Mouse (Mus musculus): ENCODE measurements around the gene Hcrtr2. TPM values are rescaled to one million over a fixed set of nuclear protein-coding genes. Genes with fewer than 3 reads are reported as not detected.

Gene Hcrtr2
- polyA plus RNA-seq, 1 experiment from 2014 or later: 10.8 TPM

DNA sequence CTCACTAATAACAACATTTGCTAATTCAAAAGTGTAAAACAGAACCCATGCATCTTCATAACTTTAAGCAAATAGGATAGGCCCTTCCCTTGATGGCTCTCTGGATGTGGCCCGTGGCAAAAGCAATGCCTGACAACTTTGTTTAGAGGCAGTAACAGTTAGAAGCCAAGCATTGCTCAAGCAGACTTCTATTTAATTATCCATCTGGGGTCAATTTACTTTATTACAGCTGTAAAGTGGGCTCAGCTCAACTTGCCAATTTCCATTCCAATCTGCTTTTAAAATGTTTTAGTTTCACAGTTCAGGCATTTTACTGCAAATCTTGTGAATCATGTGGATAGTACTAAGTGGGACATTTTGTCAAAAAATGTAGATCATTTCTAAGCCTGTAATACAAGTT is 81.3 kb downstream of the Hcrtr2 start:
- H3K27ac ChIP-seq (ENCODE audit: low read depth, low read length): no peak overlapping the region
- H3K4me2 ChIP-seq (ENCODE audit: low read depth, low read length): no peak overlapping the region
- H3K9me3 ChIP-seq (ENCODE audit: control insufficient read depth, low read length): no peaks in the 10 kb centered on the region
- 8% methylated on average over 1 of the region's 1 CpGs for WGBS
- H3K4me1 ChIP-seq (ENCODE audit: control insufficient read depth, insufficient read depth, low read length): no peaks in the 10 kb centered on the region
- H3K27me3 ChIP-seq (ENCODE audit: control insufficient read depth, insufficient read depth, low read length): no peaks in the 10 kb centered on the region
- no peak for ATAC-seq (ENCODE audit: low read depth)
- H3K9ac ChIP-seq (replicated peaks; ENCODE audit: low read depth, low read length): no peak overlapping the region
- no peaks in the 10 kb centered on the region for H3K36me3 ChIP-seq (ENCODE audit: control insufficient read depth, insufficient read depth, low read length)
- H3K4me3 ChIP-seq (ENCODE audit: low read depth, low read length): no peak overlapping the region

DNA sequence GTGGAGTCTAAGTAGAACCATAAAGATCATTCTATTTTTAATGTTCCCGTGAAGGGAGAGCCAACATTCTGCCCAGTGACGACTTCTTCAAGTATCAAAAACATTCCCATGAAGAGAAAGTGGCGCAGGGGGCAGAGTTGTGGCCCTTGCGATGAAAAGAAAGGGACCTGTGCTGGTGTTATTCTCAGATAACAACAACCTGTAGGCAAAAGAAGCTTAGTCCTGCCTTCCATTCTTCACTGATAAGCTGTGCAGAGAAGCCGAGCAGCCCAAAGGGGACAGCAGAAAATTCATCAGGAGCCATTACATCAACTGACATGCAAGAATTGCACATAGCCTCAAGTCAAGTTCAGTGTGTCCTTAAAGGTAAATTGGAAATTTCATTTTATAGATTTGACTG is 85.7 kb downstream of the Hcrtr2 start:
- no peak for ATAC-seq (ENCODE audit: low read depth)
- no peak overlapping the region for H3K4me3 ChIP-seq (ENCODE audit: low read depth, low read length)
- H3K9ac ChIP-seq (replicated peaks; ENCODE audit: low read depth, low read length): no peak overlapping the region
- H3K4me2 ChIP-seq (ENCODE audit: low read depth, low read length): no peak overlapping the region
- H3K27ac ChIP-seq (ENCODE audit: low read depth, low read length): no peak overlapping the region
- 86% methylated on average over 5 of the region's 5 CpGs for whole genome bisulfite sequencing
- H3K9me3 ChIP-seq (ENCODE audit: control insufficient read depth, low read length): no peaks in the 10 kb centered on the region
- no peaks in the 10 kb centered on the region for H3K36me3 ChIP-seq (ENCODE audit: control insufficient read depth, insufficient read depth, low read length)
- H3K4me1 ChIP-seq (ENCODE audit: control insufficient read depth, insufficient read depth, low read length): no peaks in the 10 kb centered on the region
- no peaks in the 10 kb centered on the region for H3K27me3 ChIP-seq (ENCODE audit: control insufficient read depth, insufficient read depth, low read length)

DNA sequence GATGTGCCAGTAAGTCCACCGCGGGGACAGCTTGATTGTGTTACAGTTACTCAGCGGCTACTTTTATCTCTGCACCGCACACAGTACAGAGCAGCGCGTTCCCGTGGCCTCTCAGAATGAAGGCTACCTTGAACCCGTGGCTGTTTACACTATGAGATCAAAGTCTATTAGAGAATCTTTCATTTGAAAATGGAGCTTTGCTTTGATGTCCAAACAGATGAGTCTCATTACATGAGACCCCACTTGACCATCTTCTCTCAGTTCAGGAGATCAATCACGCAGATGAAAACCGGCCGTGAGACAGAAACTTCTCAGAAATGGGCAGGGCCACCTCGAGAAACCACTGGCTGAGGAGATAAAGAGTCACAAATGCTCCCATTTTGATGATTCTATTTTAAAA is 86.4 kb downstream of the Hcrtr2 start:
- H3K27me3 ChIP-seq (ENCODE audit: control insufficient read depth, insufficient read depth, low read length): no peaks in the 10 kb centered on the region
- no peak overlapping the region for H3K4me2 ChIP-seq (ENCODE audit: low read depth, low read length)
- no peak overlapping the region for H3K4me3 ChIP-seq (ENCODE audit: low read depth, low read length)
- H3K36me3 ChIP-seq (ENCODE audit: control insufficient read depth, insufficient read depth, low read length): no peaks in the 10 kb centered on the region
- H3K9me3 ChIP-seq (ENCODE audit: control insufficient read depth, low read length): no peaks in the 10 kb centered on the region
- no peak overlapping the region for H3K9ac ChIP-seq (replicated peaks; ENCODE audit: low read depth, low read length)
- ATAC-seq (ENCODE audit: low read depth): no peak
- no peak overlapping the region for H3K27ac ChIP-seq (ENCODE audit: low read depth, low read length)
- 60% methylated on average over 12 of the region's 12 CpGs for WGBS
- H3K4me1 ChIP-seq (ENCODE audit: control insufficient read depth, insufficient read depth, low read length): no peaks in the 10 kb centered on the region

DNA sequence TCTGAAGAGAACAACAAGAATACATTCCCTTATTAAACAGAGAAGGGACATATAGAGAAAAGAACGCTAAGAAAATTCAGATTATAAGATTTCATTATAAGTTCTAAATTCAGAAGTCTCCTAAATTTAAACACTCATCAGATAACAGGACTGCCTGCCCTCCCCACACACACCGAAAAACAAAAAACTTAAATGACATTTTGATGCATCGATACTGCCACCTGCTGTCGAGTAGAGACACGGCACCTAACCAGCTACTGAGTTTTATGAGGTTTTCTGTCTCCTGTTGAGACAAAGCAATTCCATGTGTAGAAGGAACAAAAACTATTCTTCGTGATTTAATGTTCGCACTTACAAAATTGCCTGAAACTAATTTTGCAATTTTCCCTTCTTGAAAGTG is 87.0 kb downstream of the Hcrtr2 start:
- Histone ChIP-seq H3K4me3 (ENCODE audit: low read depth, low read length) (peak overlapping the region; percentile 27; the same call in 1 of the 2 replicates), H3K4me2 (ENCODE audit: low read depth, low read length) (peak overlapping the region; percentile 74), H3K4me1 (ENCODE audit: control insufficient read depth, insufficient read depth, low read length) (no peaks in the 10 kb centered on the region), H3K36me3 (ENCODE audit: control insufficient read depth, insufficient read depth, low read length) (no peaks in the 10 kb centered on the region), H3K9me3 (ENCODE audit: control insufficient read depth, low read length) (no peaks in the 10 kb centered on the region), H3K27me3 (ENCODE audit: control insufficient read depth, insufficient read depth, low read length) (no peaks in the 10 kb centered on the region), H3K27ac (ENCODE audit: low read depth, low read length) (no peak overlapping the region), H3K9ac (replicated peaks; ENCODE audit: low read depth, low read length) (no peak overlapping the region)
- ATAC-seq (ENCODE audit: low read depth): peak; percentile 84
- WGBS: 3% methylated on average over 7 of the region's 7 CpGs

DNA sequence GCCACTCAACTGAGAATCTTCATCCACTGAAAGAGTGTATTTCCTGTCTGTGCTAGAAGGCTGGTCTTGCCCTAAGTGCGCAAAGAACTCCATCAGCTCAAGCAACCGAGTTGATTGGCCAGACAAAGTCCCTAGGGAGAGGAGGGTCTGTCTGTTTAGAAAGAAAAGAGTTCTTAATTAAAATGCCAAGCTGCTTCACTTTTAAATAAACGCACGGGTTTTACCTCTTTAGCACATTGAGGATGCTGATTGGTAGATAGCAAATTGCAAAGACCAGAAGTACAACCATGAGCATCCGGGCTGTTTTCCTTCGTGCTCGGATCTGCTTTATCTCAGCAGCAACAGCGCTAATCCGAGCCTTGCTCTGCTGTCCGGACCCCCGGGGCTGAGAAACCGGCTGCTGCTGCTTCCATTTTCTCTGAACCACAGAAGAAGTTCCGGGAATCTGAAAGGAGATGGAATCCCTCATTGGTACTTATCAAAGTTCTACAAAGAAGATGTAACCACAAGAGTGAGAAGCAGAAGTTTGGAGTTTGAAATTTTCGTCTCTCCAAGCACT is 87.6 kb downstream of the Hcrtr2 start:
- H3K27ac ChIP-seq (ENCODE audit: low read depth, low read length): no peak overlapping the region; the same call in 1 of the 2 replicates
- 4% methylated on average over 14 of the region's 14 CpGs for WGBS
- ATAC-seq (ENCODE audit: low read depth): peak; percentile 86

DNA sequence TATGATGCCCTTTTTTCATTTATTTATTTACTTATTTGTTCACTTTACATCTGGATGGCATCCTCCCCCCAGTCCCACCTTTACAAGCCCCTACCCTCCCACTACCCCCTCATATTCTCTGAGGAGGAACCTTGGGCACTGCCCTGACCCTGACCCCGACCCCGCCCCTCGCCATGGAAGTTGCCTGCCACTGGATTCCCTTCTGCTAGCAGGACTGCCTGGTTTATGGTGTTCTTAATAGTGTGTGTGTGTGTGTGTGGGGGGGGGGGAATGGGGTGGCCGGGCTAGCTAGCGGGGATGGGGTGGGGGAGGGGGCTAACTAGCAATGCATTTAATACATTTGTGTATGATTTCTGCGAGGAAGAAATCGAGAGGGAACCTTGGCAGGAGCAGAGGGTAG is 88.8 kb downstream of the Hcrtr2 start:
- H3K9me3 ChIP-seq (ENCODE audit: control insufficient read depth, low read length): no peaks in the 10 kb centered on the region
- no peak overlapping the region for H3K27ac ChIP-seq (ENCODE audit: low read depth, low read length)
- H3K4me3 ChIP-seq (ENCODE audit: low read depth, low read length): no peak overlapping the region
- H3K4me2 ChIP-seq (ENCODE audit: low read depth, low read length): no peak overlapping the region
- no peaks in the 10 kb centered on the region for H3K36me3 ChIP-seq (ENCODE audit: control insufficient read depth, insufficient read depth, low read length)
- 37% methylated on average over 7 of the region's 7 CpGs for WGBS
- no peaks in the 10 kb centered on the region for H3K4me1 ChIP-seq (ENCODE audit: control insufficient read depth, insufficient read depth, low read length)
- ATAC-seq (ENCODE audit: low read depth): no peak
- no peaks in the 10 kb centered on the region for H3K27me3 ChIP-seq (ENCODE audit: control insufficient read depth, insufficient read depth, low read length)
- no peak overlapping the region for H3K9ac ChIP-seq (replicated peaks; ENCODE audit: low read depth, low read length)

More for the DNA sequence above, 87.6 kb downstream of the Hcrtr2 start:
- no peak overlapping the region; the same call in 1 of the 2 replicates for H3K9ac ChIP-seq (replicated peaks; ENCODE audit: low read depth, low read length)
- H3K4me2 ChIP-seq (ENCODE audit: low read depth, low read length): peak overlapping the region; percentile 74
- no peaks in the 10 kb centered on the region for H3K27me3 ChIP-seq (ENCODE audit: control insufficient read depth, insufficient read depth, low read length)
- no peaks in the 10 kb centered on the region for H3K9me3 ChIP-seq (ENCODE audit: control insufficient read depth, low read length)
- peak overlapping the region; percentile 27 for H3K4me3 ChIP-seq (ENCODE audit: low read depth, low read length)
- no peaks in the 10 kb centered on the region for H3K4me1 ChIP-seq (ENCODE audit: control insufficient read depth, insufficient read depth, low read length)
- no peaks in the 10 kb centered on the region for H3K36me3 ChIP-seq (ENCODE audit: control insufficient read depth, insufficient read depth, low read length)

DNA sequence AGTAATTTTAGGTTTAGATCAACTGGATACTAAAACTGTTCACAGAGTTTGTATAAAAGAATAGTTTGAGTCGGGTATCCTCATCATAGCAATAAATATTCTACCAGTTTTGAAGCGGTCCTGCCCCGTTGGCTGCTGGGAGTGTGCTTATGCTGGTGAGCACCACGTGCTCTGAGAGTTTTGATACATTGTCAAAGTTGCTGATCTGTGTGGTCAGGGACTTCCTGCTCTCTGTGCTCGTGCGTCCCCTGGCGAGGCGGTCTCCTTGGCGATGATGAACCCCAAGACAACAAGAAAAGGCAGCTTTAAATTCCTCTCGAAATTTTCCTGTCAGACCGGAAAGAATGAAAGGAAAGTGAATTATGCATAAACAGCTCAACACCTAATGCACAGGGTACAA is 93.3 kb downstream of the Hcrtr2 start:
- H3K4me3 ChIP-seq (ENCODE audit: low read depth, low read length): no peak overlapping the region
- no peak overlapping the region for H3K27ac ChIP-seq (ENCODE audit: low read depth, low read length)
- no peaks in the 10 kb centered on the region for H3K9me3 ChIP-seq (ENCODE audit: control insufficient read depth, low read length)
- no peak for ATAC-seq (ENCODE audit: low read depth)
- WGBS: 55% methylated on average over 11 of the region's 11 CpGs
- no peak overlapping the region for H3K4me2 ChIP-seq (ENCODE audit: low read depth, low read length)
- no peaks in the 10 kb centered on the region for H3K36me3 ChIP-seq (ENCODE audit: control insufficient read depth, insufficient read depth, low read length)
- no peaks in the 10 kb centered on the region for H3K27me3 ChIP-seq (ENCODE audit: control insufficient read depth, insufficient read depth, low read length)
- no peaks in the 10 kb centered on the region for H3K4me1 ChIP-seq (ENCODE audit: control insufficient read depth, insufficient read depth, low read length)
- H3K9ac ChIP-seq (replicated peaks; ENCODE audit: low read depth, low read length): no peak overlapping the region

DNA sequence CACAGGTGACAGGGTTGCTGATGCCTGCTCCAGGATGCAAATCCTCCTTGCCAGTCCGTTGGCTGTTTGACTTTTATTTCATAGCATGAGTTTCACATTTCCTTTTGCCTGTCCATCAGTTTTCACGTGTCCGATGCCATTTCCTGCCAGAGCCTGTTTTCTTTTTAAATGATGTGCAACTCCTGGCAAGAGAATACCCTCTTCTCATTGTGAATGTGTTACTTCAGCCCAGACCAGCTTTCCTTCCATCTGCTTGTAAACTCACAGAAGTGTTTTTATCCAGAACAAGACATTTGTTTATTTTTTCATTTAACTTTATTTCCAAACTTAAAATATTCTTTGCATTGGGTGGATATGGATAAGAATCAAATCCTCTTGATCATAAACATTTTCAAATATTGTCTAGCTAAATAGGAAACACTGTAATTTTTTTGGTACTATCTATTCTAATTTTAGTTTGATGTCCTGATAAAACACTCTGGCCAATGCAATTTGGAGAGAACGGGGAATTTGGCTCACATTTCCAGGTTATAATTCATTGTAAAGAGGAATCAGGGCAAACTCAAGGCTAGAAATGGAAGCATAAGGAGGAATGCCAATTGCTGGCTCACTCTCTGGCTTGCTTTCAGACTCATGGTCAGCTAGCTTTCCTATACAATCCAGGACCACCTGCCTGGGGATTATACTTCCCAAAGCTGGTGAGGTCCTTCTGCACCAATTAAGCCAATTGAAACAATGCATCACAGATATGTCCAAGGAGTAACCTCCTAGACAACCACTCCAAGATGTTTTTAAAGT is 106.3 kb downstream of the Hcrtr2 start:
- 77% methylated on average over 4 of the region's 4 CpGs for WGBS
- Histone ChIP-seq H3K4me3 (ENCODE audit: low read depth, low read length) (no peak overlapping the region), H3K9me3 (ENCODE audit: control insufficient read depth, low read length) (no peaks in the 10 kb centered on the region), H3K27me3 (ENCODE audit: control insufficient read depth, insufficient read depth, low read length) (no peaks in the 10 kb centered on the region), H3K9ac (replicated peaks; ENCODE audit: low read depth, low read length) (no peak overlapping the region), H3K4me1 (ENCODE audit: control insufficient read depth, insufficient read depth, low read length) (no peaks in the 10 kb centered on the region), H3K36me3 (ENCODE audit: control insufficient read depth, insufficient read depth, low read length) (no peaks in the 10 kb centered on the region), H3K4me2 (ENCODE audit: low read depth, low read length) (no peak overlapping the region), H3K27ac (ENCODE audit: low read depth, low read length) (no peak overlapping the region)
- no peak for ATAC-seq (ENCODE audit: low read depth)

DNA sequence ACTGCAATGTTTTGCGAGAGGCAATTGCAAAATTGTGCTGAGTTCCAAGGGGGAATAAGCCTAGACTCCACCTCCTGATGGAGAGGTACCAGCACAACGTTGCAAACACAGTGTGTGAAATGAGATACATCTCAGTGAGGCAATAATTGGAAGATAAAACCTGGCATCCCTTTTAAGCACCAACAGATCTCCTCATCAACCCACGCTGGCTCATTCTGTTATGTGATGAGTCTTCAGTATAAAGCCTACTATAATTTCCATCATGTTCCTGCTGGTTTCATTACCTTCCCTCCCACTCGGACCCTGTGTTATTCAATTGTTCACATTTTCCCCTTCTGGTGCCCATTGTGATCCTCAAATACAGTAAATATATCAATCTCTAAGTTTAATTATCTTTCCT is 109.0 kb downstream of the Hcrtr2 start:
- H3K9me3 ChIP-seq (ENCODE audit: control insufficient read depth, low read length): no peaks in the 10 kb centered on the region
- 70% methylated on average over 4 of the region's 4 CpGs for WGBS
- no peaks in the 10 kb centered on the region for H3K4me1 ChIP-seq (ENCODE audit: control insufficient read depth, insufficient read depth, low read length)
- no peak overlapping the region for H3K4me3 ChIP-seq (ENCODE audit: low read depth, low read length)
- no peak overlapping the region for H3K9ac ChIP-seq (replicated peaks; ENCODE audit: low read depth, low read length)
- no peak overlapping the region for H3K4me2 ChIP-seq (ENCODE audit: low read depth, low read length)
- H3K27me3 ChIP-seq (ENCODE audit: control insufficient read depth, insufficient read depth, low read length): no peaks in the 10 kb centered on the region
- no peak for ATAC-seq (ENCODE audit: low read depth)
- H3K27ac ChIP-seq (ENCODE audit: low read depth, low read length): no peak overlapping the region
- no peaks in the 10 kb centered on the region for H3K36me3 ChIP-seq (ENCODE audit: control insufficient read depth, insufficient read depth, low read length)

All from neural tube, embryonic 14.5 days (tissue).